Mouse (Mus musculus) liver (tissue): ENCODE data around the gene Trappc2l.

Source experiments
- DNase-seq: peaks from one replicate; pipeline ENCODE4 v3.0.0-alpha.2; 2020; ENCODE audit warnings: mixed read lengths

The Trappc2l gene

GRCm38 (mm10) chr8:122584981-122585380 is 26.5 kb upstream of the Trappc2l start:
- no peak for DNase-seq

- no peak for DNase-seq
These were observed 26.0 kb upstream of the Trappc2l start for GRCm38 (mm10) chr8:122585411-122585891.

GRCm38 (mm10) chr8:122586171-122586570 is 25.3 kb upstream of the Trappc2l start:
- DNase-seq = no peak

GRCm38 (mm10) chr8:122586749-122587148 is 24.7 kb upstream of the Trappc2l start:
- no peak for DNase-seq

GRCm38 (mm10) chr8:122593240-122593639 is 18.2 kb upstream of the Trappc2l start:
- DNase-seq = no peak

- no peak for DNase-seq
These were observed 17.5 kb upstream of the Trappc2l start for GRCm38 (mm10) chr8:122593783-122594507.

GRCm38 (mm10) chr8:122596031-122596430 is 15.4 kb upstream of the Trappc2l start:
- DNase-seq = no peak

GRCm38 (mm10) chr8:122600666-122601065 is 10.8 kb upstream of the Trappc2l start:
- DNase-seq = no peak

GRCm38 (mm10) chr8:122604640-122605039 is 6.8 kb upstream of the Trappc2l start:
- no peak for DNase-seq

GRCm38 (mm10) chr8:122605367-122605766 is 6.1 kb upstream of the Trappc2l start:
- no peak for DNase-seq

GRCm38 (mm10) chr8:122606810-122607209 is 4.6 kb upstream of the Trappc2l start:
- no peak for DNase-seq

GRCm38 (mm10) chr8:122610209-122610608 is 1.2 kb upstream of the Trappc2l start:
- DNase-seq = no peak

- DNase-seq = no peak
These were observed 695 bp upstream of the Trappc2l start for GRCm38 (mm10) chr8:122610612-122611277.

GRCm38 (mm10) chr8:122616181-122616905 is 4.9 kb downstream of the Trappc2l start:
- DNase-seq = no peak

- peak; percentile 86 for DNase-seq
These were observed 6.6 kb downstream of the Trappc2l start for GRCm38 (mm10) chr8:122617947-122618546.

GRCm38 (mm10) chr8:122618660-122619378 is 7.4 kb downstream of the Trappc2l start:
- DNase-seq = peak; percentile 75

GRCm38 (mm10) chr8:122620446-122620845 is 9.0 kb downstream of the Trappc2l start:
- DNase-seq = peak; percentile 60

- no peak for DNase-seq
These were observed 11.3 kb downstream of the Trappc2l start, which contains the start of gene Pabpn1l for GRCm38 (mm10) chr8:122622727-122623126. Pabpn1l (minus strand) TSS chr8:122622739.

- no peak for DNase-seq
These were observed 12.6 kb downstream of the Trappc2l start for GRCm38 (mm10) chr8:122623844-122624642.

- DNase-seq = no peak
These were observed 13.2 kb downstream of the Trappc2l start for GRCm38 (mm10) chr8:122624653-122625052.

GRCm38 (mm10) chr8:122625811-122626210 is 14.4 kb downstream of the Trappc2l start:
- no peak for DNase-seq
